Mouse (Mus musculus) erythroblast, embryonic 14.5 days (primary cell): ENCODE results near the gene Arhgdig.

Source experiments
- GATA1 ChIP-seq: IDR thresholded peaks from 2 replicates; pipeline ENCODE4 v1.6.1; 2012; ENCODE audit warnings: low read length, inconsistent platforms, mixed read lengths
- TAL1 ChIP-seq: IDR thresholded peaks from 3 replicates; pipeline ENCODE4 v1.6.1; 2012; ENCODE audit warnings: low read length, inconsistent platforms, mixed read lengths

GRCm38 (mm10) chr17:26229776-26230175 lies 22.2 kb upstream of the Arhgdig start:
- TF ChIP-seq TAL1 = no peak
- TF ChIP-seq GATA1 = no peak
